Mouse (Mus musculus): ENCODE data around the gene Plcb4. TPM values are rescaled to one million over a fixed set of nuclear protein-coding genes. Genes with fewer than 3 reads are reported as not detected.

Plcb4 gene
- polyA plus RNA-seq, 1 experiment from 2014 or later = 17.6 TPM

- H3K4me3 ChIP-seq = no peak overlapping the region
- H3K27ac ChIP-seq = no peak overlapping the region
- no peaks in the 10 kb centered on the region for H3K36me3 ChIP-seq
- H3K4me1 ChIP-seq = peaks cover 16% of the 10 kb centered on the region
- 58% methylated on average over 10 of the region's 10 CpGs for WGBS
- no peak overlapping the region for H3K4me2 ChIP-seq
- H3K27me3 ChIP-seq = no peaks in the 10 kb centered on the region
- no peak for ATAC-seq (ENCODE audit: insufficient number of reproducible peaks, insufficient read depth, low FRiP score, low TSS enrichment, low read depth)
- no peaks in the 10 kb centered on the region for H3K9me3 ChIP-seq
- H3K9ac ChIP-seq = no peak overlapping the region
These were observed 140.4 kb downstream of the Plcb4 start for GRCm38 (mm10) chr2:135799149-135799770.

DNA sequence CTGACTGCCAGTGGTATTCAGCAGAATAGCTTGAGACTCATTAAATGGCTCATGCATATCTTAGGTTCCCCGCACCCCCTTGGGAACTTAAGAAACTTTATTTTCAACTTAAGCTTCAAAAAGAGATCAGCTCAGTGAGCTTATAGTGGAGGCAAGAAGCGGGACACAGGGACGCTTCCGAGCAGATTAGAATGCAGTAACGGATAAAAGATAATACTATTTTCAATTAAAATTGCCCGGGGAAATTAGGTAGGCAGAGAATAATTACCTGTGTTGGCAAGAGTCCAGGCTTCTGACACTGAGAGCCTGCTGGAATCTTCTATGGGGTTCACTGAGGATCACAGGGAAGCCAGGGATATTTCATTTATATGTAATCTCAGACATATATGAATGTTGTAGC is 141.6 kb downstream of the Plcb4 start:
- Histone ChIP-seq H3K4me2 (no peak overlapping the region), H3K27me3 (no peaks in the 10 kb centered on the region), H3K9ac (no peak overlapping the region), H3K4me1 (peaks cover 16% of the 10 kb centered on the region), H3K27ac (no peak overlapping the region), H3K36me3 (no peaks in the 10 kb centered on the region), H3K4me3 (no peak overlapping the region), H3K9me3 (no peaks in the 10 kb centered on the region)
- no peak for ATAC-seq (ENCODE audit: insufficient number of reproducible peaks, insufficient read depth, low FRiP score, low TSS enrichment, low read depth)
- WGBS = 71% methylated on average over 6 of the region's 6 CpGs

- no peak overlapping the region for H3K27ac ChIP-seq
- WGBS = 88% methylated on average over 9 of the region's 9 CpGs
- no peaks in the 10 kb centered on the region for H3K9me3 ChIP-seq
- H3K36me3 ChIP-seq = no peaks in the 10 kb centered on the region
- no peak overlapping the region for H3K4me3 ChIP-seq
- no peak overlapping the region for H3K4me2 ChIP-seq
- H3K4me1 ChIP-seq = peaks cover 12% of the 10 kb centered on the region
- no peaks in the 10 kb centered on the region for H3K27me3 ChIP-seq
- ATAC-seq (ENCODE audit: insufficient number of reproducible peaks, insufficient read depth, low FRiP score, low TSS enrichment, low read depth) = no peak
- no peak overlapping the region for H3K9ac ChIP-seq
These were observed 144.2 kb downstream of the Plcb4 start for GRCm38 (mm10) chr2:135802878-135803450.

DNA sequence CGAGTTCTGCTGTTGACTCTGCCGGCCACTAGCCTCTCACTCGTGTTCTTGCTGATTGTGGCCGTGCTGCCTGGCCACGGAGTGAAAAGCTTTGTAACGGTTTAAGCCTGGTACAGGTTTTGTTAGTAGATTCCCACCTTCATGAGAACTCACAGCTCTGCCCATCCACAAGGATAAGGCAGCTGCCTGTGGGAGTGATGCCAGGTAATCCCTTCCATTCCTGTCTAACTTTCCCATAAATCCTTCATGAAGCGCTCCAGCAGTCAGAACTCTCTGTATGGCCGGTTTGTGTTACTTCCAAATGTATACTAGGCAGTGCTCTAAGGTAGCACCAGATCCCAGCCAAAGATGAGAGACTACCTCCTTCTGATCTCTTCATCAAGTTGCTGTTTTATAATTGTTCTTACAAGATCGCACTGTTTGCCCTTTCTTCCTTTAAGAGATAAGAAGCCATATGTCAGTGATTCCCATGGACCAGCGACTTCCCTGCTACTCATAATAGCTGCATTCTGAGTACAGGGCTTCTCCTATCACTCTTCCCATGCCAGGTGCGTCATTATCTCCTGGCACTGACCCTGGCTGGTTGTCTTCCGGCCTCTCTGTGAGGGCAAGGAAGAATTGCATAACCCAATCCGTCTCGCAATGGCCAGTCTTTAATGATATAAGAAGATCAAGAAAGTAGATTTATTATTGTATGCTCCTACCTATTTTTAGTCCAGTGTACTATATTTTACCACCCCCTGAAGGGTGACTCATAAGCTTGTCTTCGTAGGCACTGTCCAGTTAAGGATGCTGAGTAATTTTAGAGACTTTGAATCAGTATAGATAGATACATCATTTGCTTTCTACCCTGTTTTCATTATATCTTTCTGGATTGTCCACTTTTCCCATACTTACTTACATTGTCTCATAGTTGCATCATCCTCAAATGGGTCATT is 147.2 kb downstream of the Plcb4 start:
- Histone ChIP-seq H3K9me3 (no peaks in the 10 kb centered on the region), H3K27ac (no peak overlapping the region), H3K4me1 (no peaks in the 10 kb centered on the region), H3K9ac (no peak overlapping the region), H3K4me2 (no peak overlapping the region), H3K36me3 (no peaks in the 10 kb centered on the region), H3K4me3 (no peak overlapping the region), H3K27me3 (no peaks in the 10 kb centered on the region)
- WGBS = 89% methylated on average over 15 of the region's 15 CpGs
- no peak for ATAC-seq (ENCODE audit: insufficient number of reproducible peaks, insufficient read depth, low FRiP score, low TSS enrichment, low read depth)

DNA sequence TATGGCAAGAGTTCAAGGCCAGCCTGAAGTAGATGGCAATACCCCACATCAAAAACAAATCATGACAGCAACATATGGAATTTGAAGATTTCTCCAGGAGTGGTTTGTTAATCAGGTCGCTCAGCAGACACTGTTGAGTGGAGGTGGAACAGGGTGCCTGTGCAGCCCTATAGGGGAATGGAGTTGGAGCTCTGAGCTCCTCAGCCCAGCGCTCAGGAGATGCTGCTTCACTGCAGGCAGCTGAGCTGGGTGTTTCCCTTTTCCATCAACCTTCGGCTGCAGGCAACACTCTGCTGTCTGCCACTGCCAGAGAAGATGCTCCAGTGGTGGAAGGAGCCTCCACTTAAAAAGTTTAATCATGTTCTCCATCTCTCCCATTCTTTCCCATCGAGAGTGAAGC is 149.5 kb downstream of the Plcb4 start:
- Histone ChIP-seq H3K27ac (no peak overlapping the region), H3K4me2 (no peak overlapping the region), H3K36me3 (no peaks in the 10 kb centered on the region), H3K4me3 (no peak overlapping the region), H3K4me1 (no peaks in the 10 kb centered on the region), H3K9ac (no peak overlapping the region), H3K27me3 (no peaks in the 10 kb centered on the region), H3K9me3 (no peaks in the 10 kb centered on the region)
- no peak for ATAC-seq (ENCODE audit: insufficient number of reproducible peaks, insufficient read depth, low FRiP score, low TSS enrichment, low read depth)
- 76% methylated on average over 4 of the region's 4 CpGs for WGBS

DNA sequence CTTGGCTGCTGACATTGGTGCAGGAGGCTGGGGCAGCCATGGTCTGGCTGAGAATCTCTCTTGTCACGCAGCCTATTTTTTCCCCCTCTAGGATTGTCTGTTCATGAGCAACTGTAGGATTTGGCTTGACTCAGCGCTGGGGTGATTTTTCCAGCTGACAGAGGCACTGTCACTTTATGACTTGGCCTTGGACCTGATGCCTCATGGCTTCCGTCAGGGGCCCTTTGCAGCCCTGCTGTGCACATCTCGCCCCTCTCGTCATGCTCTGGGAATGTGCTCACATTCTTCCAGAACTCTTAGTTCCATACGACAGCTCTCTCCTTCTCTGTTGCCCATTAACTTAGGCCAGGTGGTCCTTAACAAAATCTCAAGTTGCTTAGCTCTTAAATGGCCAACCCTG is 152.0 kb downstream of the Plcb4 start:
- Histone ChIP-seq H3K4me3 (no peak overlapping the region), H3K4me1 (no peaks in the 10 kb centered on the region), H3K4me2 (no peak overlapping the region), H3K36me3 (0 out of 2 replicates have a peak, but pooled peaks cover 4% of the 10 kb centered on the region), H3K27ac (no peak overlapping the region), H3K9ac (no peak overlapping the region), H3K9me3 (no peaks in the 10 kb centered on the region), H3K27me3 (no peaks in the 10 kb centered on the region)
- WGBS = 72% methylated on average over 6 of the region's 6 CpGs
- ATAC-seq (ENCODE audit: insufficient number of reproducible peaks, insufficient read depth, low FRiP score, low TSS enrichment, low read depth) = no peak

- H3K4me1 ChIP-seq = no peaks in the 10 kb centered on the region
- H3K36me3 ChIP-seq = 0 out of 2 replicates have a peak, but pooled peaks cover 4% of the 10 kb centered on the region
- H3K4me2 ChIP-seq = no peak overlapping the region
- H3K4me3 ChIP-seq = no peak overlapping the region
- no peak overlapping the region for H3K27ac ChIP-seq
- H3K9ac ChIP-seq = no peak overlapping the region
- no peak for ATAC-seq (ENCODE audit: insufficient number of reproducible peaks, insufficient read depth, low FRiP score, low TSS enrichment, low read depth)
- no peaks in the 10 kb centered on the region for H3K27me3 ChIP-seq
- 45% methylated on average over 5 of the region's 5 CpGs for WGBS
- H3K9me3 ChIP-seq = no peaks in the 10 kb centered on the region
These were observed 152.8 kb downstream of the Plcb4 start for GRCm38 (mm10) chr2:135811453-135812101.

- no peak for ATAC-seq (ENCODE audit: insufficient number of reproducible peaks, insufficient read depth, low FRiP score, low TSS enrichment, low read depth)
- Histone ChIP-seq H3K36me3 (0 out of 2 replicates have a peak, but pooled peaks cover 4% of the 10 kb centered on the region), H3K9ac (no peak overlapping the region), H3K4me2 (no peak overlapping the region), H3K9me3 (no peaks in the 10 kb centered on the region), H3K27ac (no peak overlapping the region), H3K27me3 (no peaks in the 10 kb centered on the region), H3K4me1 (no peaks in the 10 kb centered on the region), H3K4me3 (no peak overlapping the region)
- WGBS = 92% methylated on average over 8 of the region's 8 CpGs
These were observed 154.0 kb downstream of the Plcb4 start for GRCm38 (mm10) chr2:135812701-135813246.

DNA sequence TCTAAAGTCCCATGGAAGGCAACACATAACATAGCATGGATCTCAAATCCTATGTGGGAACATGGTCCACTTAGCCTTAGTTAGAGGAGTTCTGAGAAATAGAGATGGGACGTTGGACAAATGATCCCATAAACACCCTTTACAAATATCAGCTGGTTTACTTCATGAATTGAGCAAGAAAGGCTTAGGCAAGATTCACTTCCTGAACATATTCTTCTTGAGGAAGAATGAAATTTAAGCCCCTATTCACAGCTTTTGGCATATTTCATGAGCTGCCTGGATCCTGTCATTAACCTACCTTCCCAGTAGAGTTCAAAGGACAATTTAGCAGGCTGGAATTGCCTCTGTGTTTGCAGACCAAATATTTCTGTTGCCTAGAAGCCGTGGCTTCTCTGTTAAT is 161.9 kb downstream of the Plcb4 start:
- Histone ChIP-seq H3K4me1 (no peaks in the 10 kb centered on the region), H3K27me3 (no peaks in the 10 kb centered on the region), H3K4me2 (no peak overlapping the region), H3K36me3 (no peaks in the 10 kb centered on the region), H3K27ac (no peak overlapping the region), H3K9me3 (no peaks in the 10 kb centered on the region), H3K9ac (no peak overlapping the region), H3K4me3 (no peak overlapping the region)
- ATAC-seq (ENCODE audit: insufficient number of reproducible peaks, insufficient read depth, low FRiP score, low TSS enrichment, low read depth) = no peak
- WGBS = 62% methylated on average over 2 of the region's 2 CpGs

DNA sequence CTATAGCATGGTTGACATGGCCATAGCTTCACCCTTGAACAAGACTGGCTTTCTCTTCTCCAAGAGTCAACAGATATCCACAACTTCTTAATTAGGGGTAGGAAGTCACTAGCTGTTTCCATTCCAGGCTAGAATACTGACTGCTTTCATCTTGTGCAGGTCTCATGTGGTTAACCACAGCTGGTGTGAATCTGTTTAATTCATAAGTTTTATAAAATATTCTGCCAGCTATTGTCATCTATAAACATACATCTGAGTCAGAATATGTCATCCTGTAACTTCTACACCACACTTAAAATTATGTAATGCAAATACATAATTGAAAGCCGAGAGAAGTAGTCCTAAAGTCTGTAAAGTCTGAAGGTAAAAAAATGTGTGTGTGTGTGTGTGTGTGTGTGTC is 164.9 kb downstream of the Plcb4 start:
- no peak overlapping the region for H3K9ac ChIP-seq
- no peak overlapping the region for H3K4me2 ChIP-seq
- no peak overlapping the region for H3K27ac ChIP-seq
- no peaks in the 10 kb centered on the region for H3K36me3 ChIP-seq
- WGBS = 84% methylated on average over 1 of the region's 1 CpGs
- H3K4me3 ChIP-seq = no peak overlapping the region
- no peaks in the 10 kb centered on the region for H3K27me3 ChIP-seq
- H3K9me3 ChIP-seq = no peaks in the 10 kb centered on the region
- no peaks in the 10 kb centered on the region for H3K4me1 ChIP-seq
- ATAC-seq (ENCODE audit: insufficient number of reproducible peaks, insufficient read depth, low FRiP score, low TSS enrichment, low read depth) = no peak

DNA sequence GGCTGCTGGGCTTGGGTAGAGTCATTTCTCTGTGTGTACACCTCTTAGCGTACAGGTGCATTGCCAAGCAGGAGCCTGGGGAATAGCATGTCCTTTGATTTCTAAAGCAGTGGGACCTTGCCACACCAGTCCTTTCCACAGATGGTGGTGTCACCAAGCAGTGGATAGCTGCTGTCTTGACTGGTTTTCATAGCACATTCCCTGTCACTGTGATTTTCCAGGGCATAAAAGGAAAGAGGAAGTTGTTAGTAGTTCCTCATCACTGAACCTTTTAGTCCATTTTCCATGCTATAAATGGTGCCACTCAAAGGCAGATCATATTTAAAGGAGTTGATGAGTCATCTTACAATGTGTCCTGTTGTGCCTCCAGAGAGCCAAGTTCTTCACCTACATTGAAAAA is 165.9 kb downstream of the Plcb4 start:
- Histone ChIP-seq H3K4me2 (no peak overlapping the region), H3K4me3 (no peak overlapping the region), H3K27ac (no peak overlapping the region), H3K9ac (no peak overlapping the region), H3K9me3 (no peaks in the 10 kb centered on the region), H3K36me3 (no peaks in the 10 kb centered on the region), H3K27me3 (no peaks in the 10 kb centered on the region), H3K4me1 (no peaks in the 10 kb centered on the region)
- ATAC-seq (ENCODE audit: insufficient number of reproducible peaks, insufficient read depth, low FRiP score, low TSS enrichment, low read depth) = no peak
- 94% methylated on average over 1 of the region's 1 CpGs for WGBS
